Mouse (Mus musculus) brown adipose tissue, adult 24 weeks (tissue): Measurements from ENCODE around the gene Palld. TPM values are rescaled to one million over a fixed set of nuclear protein-coding genes. Genes with fewer than 3 reads are reported as not detected.

Experiments used
- H3K27ac ChIP-seq: fragments of 200-500 bp; replicated peaks from 2 replicates; pipeline ENCODE4 v1.5.1; 2012; ENCODE audit warnings: low read depth, mild to moderate bottlenecking, low read length
- H3K4me1 ChIP-seq: fragments of 200-500 bp; 2 replicates; pipeline ENCODE4 v1.6.1; 2012; ENCODE audit warnings: low read length, mixed read lengths; ENCODE audit not compliant: control insufficient read depth, insufficient read depth, insufficient read length
- H3K4me3 ChIP-seq: fragments of 200-500 bp; 2 replicates; pipeline ENCODE4 v1.5.1; 2012; ENCODE audit warnings: low read depth, mild to moderate bottlenecking, low read length, moderate library complexity; ENCODE audit not compliant: insufficient read depth
- polyA plus RNA-seq: library from polyadenylated mRNA; stranded (reverse); fragments of >200 nt; gene quantifications from 2 replicates; pipeline ENCODE4 v1.2.4, GENCODE M21; 2012; ENCODE audit not compliant: missing spikeins, insufficient read depth, insufficient read length

The Palld gene
- polyA plus RNA-seq, 1 experiment, result 14.7 TPM

- Histone ChIP-seq H3K4me3 (no peak overlapping the region), H3K4me1 (peaks cover 26% of the 10 kb centered on the region), H3K27ac (no peak overlapping the region)
Measured at GRCm38 (mm10) chr8:61637736-61638135, 264.8 kb downstream of the Palld start.

DNA sequence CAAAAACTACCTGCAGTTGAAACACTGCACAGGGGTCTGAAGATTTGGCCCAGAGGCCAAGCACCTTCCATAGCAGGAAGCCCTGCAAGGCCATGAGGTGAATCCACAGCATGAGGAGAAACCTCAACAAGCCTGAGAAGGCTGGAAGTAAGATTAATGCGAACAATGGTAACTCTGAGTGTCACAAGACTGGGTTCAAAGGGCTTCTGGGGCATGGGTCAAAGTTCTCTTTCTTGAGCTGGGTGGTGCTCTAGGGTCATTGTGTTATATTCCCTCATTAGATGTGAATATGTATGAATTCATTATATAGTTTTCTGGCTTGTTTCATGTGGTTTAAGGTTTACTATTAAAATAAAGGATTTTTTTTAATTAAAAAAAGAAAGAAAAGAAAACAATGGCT lies 267.7 kb downstream of the Palld start:
- H3K4me1 ChIP-seq, result peaks cover 16% of the 10 kb centered on the region
- H3K27ac ChIP-seq, result 0 out of 2 replicates have a peak overlapping the region, but pooled peaks have one; percentile 0
- H3K4me3 ChIP-seq, result no peak overlapping the region

GRCm38 (mm10) chr8:61632331-61632730 lies 270.2 kb downstream of the Palld start:
- H3K27ac ChIP-seq, result no peak overlapping the region
- H3K4me1 ChIP-seq, result peaks cover 12% of the 10 kb centered on the region; the same call in 1 of the 2 replicates
- no peak overlapping the region for H3K4me3 ChIP-seq

DNA sequence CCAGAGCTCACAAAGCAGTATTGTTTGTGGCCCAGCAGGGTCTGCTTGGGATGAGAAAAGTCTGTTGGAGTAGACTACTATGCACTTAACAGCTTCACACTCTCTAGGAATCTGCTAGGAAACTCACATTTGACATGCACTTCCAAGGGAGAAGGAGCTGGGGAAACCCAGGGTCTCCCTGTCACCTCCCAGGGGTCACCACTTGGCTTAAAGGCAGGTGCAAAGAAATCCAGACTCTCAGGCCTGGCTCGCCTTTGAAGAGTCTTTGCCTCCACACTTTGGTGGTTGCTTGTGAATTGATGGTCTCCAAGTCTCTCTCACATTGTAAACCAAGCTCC lies 272.9 kb downstream of the Palld start:
- H3K4me1 ChIP-seq, result peaks cover 6% of the 10 kb centered on the region; the same call in 1 of the 2 replicates
- H3K4me3 ChIP-seq, result no peak overlapping the region
- H3K27ac ChIP-seq, result no peak overlapping the region

- Histone ChIP-seq H3K4me1 (peaks cover 3% of the 10 kb centered on the region; the same call in 1 of the 2 replicates), H3K27ac (0 out of 2 replicates have a peak overlapping the region, but pooled peaks have one; percentile 36), H3K4me3 (no peak overlapping the region)
Measured at GRCm38 (mm10) chr8:61628938-61629630, 273.4 kb downstream of the Palld start.

DNA sequence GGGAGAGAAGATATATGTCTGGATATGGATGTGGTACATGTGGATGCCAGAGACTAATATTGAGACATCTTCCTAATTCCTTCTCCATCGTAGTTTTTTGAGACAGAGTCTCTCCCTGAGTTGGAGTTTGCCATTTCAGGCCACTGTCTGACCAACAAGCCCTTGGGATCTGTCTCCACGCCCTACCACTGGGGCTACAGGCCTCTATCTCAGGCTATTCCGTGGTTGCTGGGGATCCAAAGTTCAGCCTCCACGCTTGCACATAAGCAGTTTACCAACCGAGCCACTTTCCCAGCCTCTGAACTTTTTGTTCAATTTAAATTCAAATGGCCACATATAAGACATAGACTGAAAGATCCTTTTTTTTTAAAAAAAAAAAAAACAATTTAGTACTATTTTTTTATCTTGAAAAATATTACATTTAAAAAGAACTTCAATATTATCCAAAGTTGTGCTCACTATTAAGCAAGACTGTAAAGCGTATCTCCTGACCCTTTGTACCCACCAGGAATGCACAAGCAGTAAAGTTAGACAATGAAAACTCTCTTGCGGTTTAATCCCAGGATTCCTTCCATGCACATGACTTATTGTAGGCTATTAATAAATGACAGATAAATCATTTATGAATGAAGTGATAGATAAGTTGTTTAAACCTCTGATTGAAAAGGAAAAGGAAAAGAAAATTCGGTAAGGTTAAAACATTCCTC lies 276.1 kb downstream of the Palld start:
- Histone ChIP-seq H3K4me3 (no peak overlapping the region), H3K4me1 (peaks cover 3% of the 10 kb centered on the region; the same call in 1 of the 2 replicates), H3K27ac (no peak overlapping the region)

GRCm38 (mm10) chr8:61625656-61626210 lies 276.8 kb downstream of the Palld start:
- no peak overlapping the region for H3K4me3 ChIP-seq
- no peak overlapping the region for H3K27ac ChIP-seq

DNA sequence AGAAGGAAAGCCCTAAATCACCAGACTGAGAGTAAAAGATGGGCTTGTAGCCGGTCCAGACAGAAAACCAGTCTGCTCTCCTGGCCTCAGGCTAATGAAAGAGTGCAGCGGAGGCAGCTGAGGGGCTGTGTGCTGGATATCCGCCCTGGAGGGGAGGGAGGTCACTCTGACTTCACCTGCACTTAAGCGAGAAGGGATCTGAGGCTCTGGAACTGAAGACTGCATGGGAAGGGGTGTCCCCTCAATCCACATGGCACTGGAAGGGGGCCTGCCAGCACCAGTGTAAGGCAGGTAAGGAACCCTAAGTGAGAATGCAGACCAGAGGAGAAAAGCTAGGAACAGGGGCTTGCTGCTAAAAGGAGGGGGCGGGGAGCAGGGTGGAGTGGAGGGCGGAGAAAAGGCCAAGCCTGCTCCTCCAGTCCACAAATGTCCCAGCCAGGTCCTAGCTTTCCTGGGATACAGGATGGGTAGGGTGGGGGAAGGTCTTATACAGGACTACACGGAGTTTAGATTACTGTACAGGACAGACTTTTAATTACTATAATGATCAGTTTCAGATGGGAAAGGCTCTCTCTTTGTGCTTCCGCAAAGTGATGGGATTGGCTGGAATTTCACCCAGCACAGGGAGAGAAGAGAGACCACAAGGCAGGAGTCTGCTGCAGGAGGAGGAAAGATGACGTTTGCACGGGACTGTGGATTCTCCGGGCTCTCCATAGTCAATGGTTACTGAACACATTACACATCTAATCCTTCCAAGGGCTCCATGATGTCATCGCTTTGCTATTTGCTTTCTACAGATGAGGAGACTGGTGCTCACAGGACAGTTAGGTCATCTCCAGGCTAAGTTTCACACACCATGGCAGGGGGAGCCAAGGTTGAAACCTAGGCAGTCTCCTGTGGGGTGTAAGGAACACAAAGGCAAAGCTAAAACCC lies 278.7 kb downstream of the Palld start:
- Histone ChIP-seq H3K27ac (no peak overlapping the region), H3K4me1 (peaks cover 2% of the 10 kb centered on the region; the same call in 1 of the 2 replicates), H3K4me3 (no peak overlapping the region)

More at GRCm38 (mm10) chr8:61625656-61626210, 276.8 kb downstream of the Palld start:
- H3K4me1 ChIP-seq, result peaks cover 3% of the 10 kb centered on the region; the same call in 1 of the 2 replicates

DNA sequence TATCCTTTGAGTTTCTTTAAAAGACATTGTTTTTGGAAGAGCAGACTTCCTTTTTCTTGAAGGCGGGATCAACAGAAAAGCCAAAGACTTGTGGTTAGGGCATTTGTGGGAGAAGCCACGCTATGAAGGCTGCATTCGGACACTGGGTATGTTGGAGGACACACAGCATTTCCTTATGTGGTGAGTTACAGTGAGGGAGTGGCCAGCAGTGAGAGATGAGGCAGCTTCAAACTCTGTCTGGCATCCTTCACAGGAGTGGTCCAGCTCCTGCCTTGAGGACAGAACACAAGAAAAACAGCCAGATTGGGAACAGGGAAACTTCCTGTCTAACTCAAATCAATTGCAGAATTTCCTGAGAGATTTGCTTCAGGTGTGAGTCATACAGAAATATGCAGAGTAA lies 281.2 kb downstream of the Palld start:
- no peak overlapping the region for H3K4me3 ChIP-seq
- H3K27ac ChIP-seq, result no peak overlapping the region
- H3K4me1 ChIP-seq, result peaks cover 2% of the 10 kb centered on the region; the same call in 1 of the 2 replicates

GRCm38 (mm10) chr8:61617651-61618050 lies 284.8 kb downstream of the Palld start:
- Histone ChIP-seq H3K27ac (no peak overlapping the region), H3K4me3 (no peak overlapping the region), H3K4me1 (peaks cover 2% of the 10 kb centered on the region; the same call in 1 of the 2 replicates)

DNA sequence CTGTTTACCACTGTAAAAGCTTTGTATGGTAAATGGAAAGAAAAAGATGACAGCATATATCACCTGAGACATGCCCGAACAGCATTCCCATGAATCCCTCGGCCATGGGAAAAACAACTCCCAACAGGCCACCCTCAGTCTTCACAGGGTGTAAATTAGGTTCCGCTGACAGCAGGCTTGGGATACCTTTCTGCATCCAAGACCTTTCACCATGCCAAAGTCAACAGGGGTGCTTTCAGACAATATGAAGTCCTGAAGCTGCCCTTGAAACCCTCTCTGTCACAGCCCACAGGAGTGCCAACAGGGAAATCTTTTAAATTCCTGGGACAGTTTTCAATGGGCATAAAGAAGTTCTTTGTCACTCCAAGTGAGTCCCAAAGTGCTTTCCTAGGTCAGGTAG lies 285.4 kb downstream of the Palld start:
- H3K27ac ChIP-seq, result no peak overlapping the region
- H3K4me3 ChIP-seq, result no peak overlapping the region
- peaks cover 2% of the 10 kb centered on the region; the same call in 1 of the 2 replicates for H3K4me1 ChIP-seq

GRCm38 (mm10) chr8:61615711-61616697 lies 286.5 kb downstream of the Palld start:
- Histone ChIP-seq H3K27ac (no peak overlapping the region), H3K4me3 (no peak overlapping the region), H3K4me1 (peaks cover 2% of the 10 kb centered on the region)

- Histone ChIP-seq H3K27ac (no peak overlapping the region), H3K4me1 (peaks cover 3% of the 10 kb centered on the region), H3K4me3 (no peak overlapping the region)
Measured at GRCm38 (mm10) chr8:61611741-61612140, 290.7 kb downstream of the Palld start.

DNA sequence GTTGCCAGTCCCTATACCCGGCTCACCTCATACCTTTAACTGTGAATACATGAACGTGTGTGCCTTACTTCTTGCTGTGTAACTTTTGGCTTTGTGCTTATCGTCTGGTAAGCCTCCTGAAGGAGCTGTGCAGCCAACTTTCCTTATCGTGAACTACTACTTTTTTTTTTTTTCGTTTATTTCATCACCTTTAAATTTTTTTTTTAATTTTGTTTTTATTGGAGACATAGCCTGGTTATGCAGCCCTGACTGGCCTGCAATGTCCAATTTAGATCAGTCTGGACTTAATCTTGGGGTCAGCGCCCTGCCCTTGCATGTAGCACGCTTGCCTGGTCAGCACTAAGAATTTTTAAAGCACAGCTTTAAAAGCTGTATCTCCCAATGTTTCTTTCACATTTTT lies 291.4 kb downstream of the Palld start:
- H3K4me3 ChIP-seq, result no peak overlapping the region
- H3K27ac ChIP-seq, result no peak overlapping the region
- H3K4me1 ChIP-seq, result peaks cover 3% of the 10 kb centered on the region
